Mouse (Mus musculus) hindbrain, embryonic 11.5 days (tissue): ENCODE data around the gene Dlgap1. TPM values are rescaled to one million over a fixed set of nuclear protein-coding genes. Genes with fewer than 3 reads are reported as not detected.

ENCODE experiments used
- ATAC-seq: fragments of 200-750 bp; cut with Nextera tagmentation; 2 replicates; pipeline ENCODE4 v1.8.0; 2017; ENCODE audit warnings: mild to moderate bottlenecking, moderate TSS enrichment, moderate library complexity; ENCODE audit not compliant: low FRiP score
- DNase-seq: peaks from one replicate; pipeline ENCODE4 v3.0.0-alpha.2; 2015; ENCODE audit warnings: low spot score
- H3K27ac ChIP-seq: fragments of 300-500 bp; sonication (generic); 2 replicates; pipeline ENCODE4 v1.5.1; 2014; ENCODE audit warnings: mild to moderate bottlenecking, low read depth, low read length
- H3K27me3 ChIP-seq: fragments of 300-500 bp; sonication (generic); 2 replicates; pipeline ENCODE4 v1.6.1; 2014; ENCODE audit warnings: mild to moderate bottlenecking, low read length, moderate library complexity, mixed read lengths; ENCODE audit not compliant: control insufficient read depth, insufficient read depth
- H3K36me3 ChIP-seq: fragments of 300-500 bp; sonication (generic); 2 replicates; pipeline ENCODE4 v1.6.1; 2014; ENCODE audit warnings: mild to moderate bottlenecking, low read length, moderate library complexity, mixed read lengths; ENCODE audit not compliant: control insufficient read depth, insufficient read depth
- H3K4me1 ChIP-seq: fragments of 300-500 bp; sonication (generic); replicated peaks from 2 replicates; pipeline ENCODE4 v1.6.1; 2014; ENCODE audit warnings: low read length, mixed read lengths; ENCODE audit not compliant: control insufficient read depth, insufficient read depth
- H3K4me2 ChIP-seq: fragments of 300-500 bp; sonication (generic); replicated peaks from 2 replicates; pipeline ENCODE4 v1.6.1; 2014; ENCODE audit warnings: mild to moderate bottlenecking, low read depth, low read length
- H3K4me3 ChIP-seq: fragments of 300-500 bp; sonication (generic); 2 replicates; pipeline ENCODE4 v1.5.1; 2014; ENCODE audit warnings: low read depth, low read length
- H3K9ac ChIP-seq: fragments of 300-500 bp; sonication (generic); 2 replicates; pipeline ENCODE4 v1.6.1; 2014; ENCODE audit warnings: low read depth, low read length
- H3K9me3 ChIP-seq: fragments of 300-500 bp; sonication (generic); 2 replicates; pipeline ENCODE4 v1.6.1; 2016; ENCODE audit warnings: low read length; ENCODE audit not compliant: control insufficient read depth
- WGBS: fragments of 180-500 bp; shearing (Covaris S2); extraction: QIAGEN DNeasy Blood & Tissue Kit; methylation state at CpG from one replicate; pipeline ENCODE4 v1.1.7; 2014; 5-methylcytosine and 5-hydroxymethylcytosine counted together
- polyA plus RNA-seq: library from polyadenylated mRNA; unstranded; fragments of >200 nt; fragmentation: Nextera tagmentation; extraction: Ambion mirVana; gene quantifications from 2 replicates; pipeline ENCODE4 v1.2.1, GENCODE M21; 2014

Dlgap1 gene
- polyA plus RNA-seq, 1 experiment from 2014 or later: 4.4 TPM

DNA sequence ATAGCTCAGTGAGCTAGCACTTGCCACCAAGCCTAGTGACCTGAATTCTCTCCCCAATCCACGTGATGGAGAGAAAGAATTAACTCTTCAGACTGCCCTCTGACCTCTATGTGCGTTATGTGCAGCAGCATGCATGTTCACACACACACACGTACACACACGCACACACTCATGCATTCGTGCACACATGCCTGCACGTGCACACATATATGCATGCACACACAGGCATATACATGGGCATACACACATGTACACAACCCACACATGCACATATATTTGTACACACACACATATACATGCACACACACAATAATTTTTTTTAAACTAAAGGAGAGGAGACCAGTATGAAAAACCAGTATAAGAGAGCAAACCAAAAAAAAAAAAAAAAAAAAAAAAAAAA is 465.7 kb downstream of the Dlgap1 start:
- ATAC-seq: no peak
- Histone ChIP-seq H3K36me3 (no peaks in the 10 kb centered on the region), H3K9me3 (no peaks in the 10 kb centered on the region), H3K27ac (no peak overlapping the region), H3K27me3 (no peaks in the 10 kb centered on the region), H3K4me2 (no peak overlapping the region), H3K4me3 (no peak overlapping the region), H3K4me1 (no peaks in the 10 kb centered on the region), H3K9ac (no peak overlapping the region)
- no peak for DNase-seq
- WGBS: 88% methylated on average over 6 of the region's 6 CpGs

DNA sequence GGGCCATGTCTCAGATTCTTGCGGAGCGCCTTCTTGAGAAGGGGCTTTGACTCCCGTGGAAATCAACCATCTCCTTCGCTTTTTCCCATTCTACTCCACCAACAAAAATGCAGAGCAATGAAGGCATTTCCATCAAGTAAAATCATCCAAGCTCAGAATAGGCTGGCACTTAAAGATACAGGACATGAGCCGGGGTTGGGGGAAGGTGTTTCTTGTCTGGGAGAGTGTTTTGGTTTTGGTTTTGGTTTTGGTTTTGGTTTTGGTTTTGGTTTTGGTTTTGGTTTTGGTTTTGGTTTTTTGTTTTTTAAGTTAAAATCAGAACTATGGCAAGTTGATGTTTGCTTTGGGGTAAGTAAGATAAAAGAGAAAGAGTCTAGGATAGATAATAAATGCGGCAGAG is 466.7 kb downstream of the Dlgap1 start:
- Histone ChIP-seq H3K9me3 (no peaks in the 10 kb centered on the region), H3K4me1 (no peaks in the 10 kb centered on the region), H3K27ac (no peak overlapping the region), H3K9ac (no peak overlapping the region), H3K4me3 (no peak overlapping the region), H3K36me3 (no peaks in the 10 kb centered on the region), H3K4me2 (no peak overlapping the region), H3K27me3 (no peaks in the 10 kb centered on the region)
- ATAC-seq (no peak), DNase-seq (no peak)
- 90% methylated on average over 6 of the region's 6 CpGs for WGBS

DNA sequence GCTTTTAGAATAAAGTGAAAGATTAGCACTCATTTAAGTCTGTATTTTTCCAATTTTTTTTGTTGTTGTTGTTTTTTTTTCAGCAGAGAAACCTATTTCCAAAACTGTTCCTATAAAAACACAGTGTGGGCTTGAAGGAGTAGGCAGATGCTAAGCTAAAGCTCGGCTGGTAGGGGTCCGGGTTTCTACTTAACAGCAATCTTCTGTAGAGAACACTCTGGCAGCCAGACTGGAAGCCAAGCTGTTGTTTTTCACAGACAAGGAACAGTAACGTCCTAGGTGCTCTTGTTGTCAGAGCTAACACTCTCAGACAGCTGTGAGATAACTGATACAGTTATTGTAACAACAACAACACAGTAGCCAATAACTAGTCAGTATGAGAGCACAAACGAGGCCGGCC is 468.4 kb downstream of the Dlgap1 start:
- no peaks in the 10 kb centered on the region for H3K9me3 ChIP-seq
- H3K4me2 ChIP-seq: no peak overlapping the region
- H3K27ac ChIP-seq: no peak overlapping the region
- no peaks in the 10 kb centered on the region for H3K36me3 ChIP-seq
- H3K27me3 ChIP-seq: no peaks in the 10 kb centered on the region
- no peaks in the 10 kb centered on the region for H3K4me1 ChIP-seq
- H3K4me3 ChIP-seq: no peak overlapping the region
- WGBS: 72% methylated on average over 5 of the region's 5 CpGs
- H3K9ac ChIP-seq: no peak overlapping the region
- DNase-seq (no peak), ATAC-seq (no peak)

- Histone ChIP-seq H3K9me3 (no peaks in the 10 kb centered on the region), H3K4me2 (no peak overlapping the region), H3K9ac (no peak overlapping the region), H3K27me3 (no peaks in the 10 kb centered on the region), H3K4me1 (no peaks in the 10 kb centered on the region), H3K4me3 (no peak overlapping the region), H3K36me3 (no peaks in the 10 kb centered on the region), H3K27ac (no peak overlapping the region)
- WGBS: 93% methylated on average over 14 of the region's 14 CpGs
- DNase-seq (no peak), ATAC-seq (no peak)
Measured at GRCm38 (mm10) chr17:70442976-70443375, 474.1 kb downstream of the Dlgap1 start.

GRCm38 (mm10) chr17:70446451-70446850 is 477.6 kb downstream of the Dlgap1 start:
- H3K9ac ChIP-seq: no peak overlapping the region
- WGBS: 84% methylated on average over 8 of the region's 8 CpGs
- H3K36me3 ChIP-seq: no peaks in the 10 kb centered on the region
- no peaks in the 10 kb centered on the region for H3K4me1 ChIP-seq
- no peak overlapping the region for H3K4me3 ChIP-seq
- no peak overlapping the region for H3K27ac ChIP-seq
- H3K4me2 ChIP-seq: no peak overlapping the region
- H3K9me3 ChIP-seq: no peaks in the 10 kb centered on the region
- no peaks in the 10 kb centered on the region for H3K27me3 ChIP-seq
- DNase-seq: no peak
- no peak for ATAC-seq

DNA sequence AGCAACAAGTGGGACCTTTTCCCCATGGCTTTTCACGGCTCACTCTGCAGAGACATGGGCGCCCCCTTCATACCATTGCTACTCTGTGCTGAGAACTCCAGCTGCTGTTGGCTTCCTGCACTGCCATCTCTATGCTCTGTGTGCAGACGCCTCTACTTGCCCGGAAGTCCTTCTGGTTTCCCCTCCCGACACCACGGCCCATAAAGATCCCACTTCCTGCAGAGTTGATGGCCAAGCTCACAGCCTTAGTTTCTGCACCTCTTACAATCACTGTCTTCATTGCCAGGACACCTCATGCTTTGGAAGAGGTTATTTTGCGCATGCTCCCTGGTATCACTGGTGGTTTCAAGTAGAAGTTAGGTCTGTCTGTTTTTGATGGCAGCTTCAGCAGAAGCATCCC is 486.2 kb downstream of the Dlgap1 start:
- WGBS: 89% methylated on average over 7 of the region's 7 CpGs
- H3K4me3 ChIP-seq: no peak overlapping the region
- no peak overlapping the region for H3K27ac ChIP-seq
- no peaks in the 10 kb centered on the region for H3K36me3 ChIP-seq
- H3K9ac ChIP-seq: no peak overlapping the region
- H3K4me2 ChIP-seq: no peak overlapping the region
- ATAC-seq: no peak
- no peaks in the 10 kb centered on the region for H3K27me3 ChIP-seq
- H3K4me1 ChIP-seq: no peaks in the 10 kb centered on the region
- no peak for DNase-seq
- no peaks in the 10 kb centered on the region for H3K9me3 ChIP-seq

DNA sequence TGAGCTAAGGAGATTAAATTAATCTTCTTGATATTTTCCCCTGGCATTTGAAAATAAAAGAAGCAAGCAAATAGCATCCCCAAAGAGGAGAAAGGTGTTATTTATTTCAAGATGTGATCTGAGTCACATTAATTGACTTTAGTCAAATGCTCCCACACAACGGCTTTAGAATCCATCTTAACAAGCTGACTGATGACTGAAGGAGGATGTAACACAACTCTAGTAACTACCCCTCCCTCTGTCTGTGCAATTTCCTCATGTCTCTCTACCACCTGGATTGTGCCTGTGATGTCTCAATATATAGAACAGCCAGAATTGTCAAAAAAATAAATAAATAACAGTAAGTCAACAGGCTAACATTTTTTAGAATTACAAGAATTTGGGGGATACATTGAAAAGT is 488.2 kb downstream of the Dlgap1 start:
- DNase-seq (no peak), ATAC-seq (no peak)
- no peaks in the 10 kb centered on the region for H3K36me3 ChIP-seq
- H3K27ac ChIP-seq: no peak overlapping the region
- no peak overlapping the region for H3K4me3 ChIP-seq
- no peak overlapping the region for H3K4me2 ChIP-seq
- WGBS: 85% methylated on average over 1 of the region's 1 CpGs
- H3K9ac ChIP-seq: no peak overlapping the region
- no peaks in the 10 kb centered on the region for H3K27me3 ChIP-seq
- no peaks in the 10 kb centered on the region for H3K9me3 ChIP-seq
- no peaks in the 10 kb centered on the region for H3K4me1 ChIP-seq

GRCm38 (mm10) chr17:70462231-70462630 is 493.4 kb downstream of the Dlgap1 start:
- no peak overlapping the region for H3K27ac ChIP-seq
- no peak overlapping the region for H3K4me3 ChIP-seq
- no peaks in the 10 kb centered on the region for H3K4me1 ChIP-seq
- no peaks in the 10 kb centered on the region for H3K27me3 ChIP-seq
- H3K9me3 ChIP-seq: no peaks in the 10 kb centered on the region
- no peak overlapping the region for H3K9ac ChIP-seq
- no peak for ATAC-seq
- DNase-seq: no peak
- no peaks in the 10 kb centered on the region for H3K36me3 ChIP-seq
- no peak overlapping the region for H3K4me2 ChIP-seq
- 92% methylated on average over 8 of the region's 8 CpGs for WGBS

- DNase-seq (no peak), ATAC-seq (no peak)
- no peaks in the 10 kb centered on the region for H3K36me3 ChIP-seq
- no peak overlapping the region for H3K9ac ChIP-seq
- H3K27ac ChIP-seq: no peak overlapping the region
- no peak overlapping the region for H3K4me2 ChIP-seq
- H3K4me1 ChIP-seq: no peaks in the 10 kb centered on the region
- no peak overlapping the region for H3K4me3 ChIP-seq
- no peaks in the 10 kb centered on the region for H3K9me3 ChIP-seq
- WGBS: 81% methylated on average over 8 of the region's 8 CpGs
- no peaks in the 10 kb centered on the region for H3K27me3 ChIP-seq
Measured at GRCm38 (mm10) chr17:70462771-70463491, 494.1 kb downstream of the Dlgap1 start.
